Comparison of ENCODE assay signal across 20 mouse cellular contexts in genomic region chr17:50122555-50122954, GRCm38 (mm10).
"Had no signal": no experiment of that assay in that cellular context is flagged by ENCODE, and none has a peak within 500 bp of the region (broad histone marks: within the 10 kb centered on the region; RNA-seq: fewer than 3 reads in every experiment).

No protein-coding gene starts in this region.

- H3K4me3 ChIP-seq: midbrain, embryonic 10.5 days; midbrain, embryonic 13.5 days; midbrain, embryonic 15.5 days; myocyte; neural tube, embryonic 13.5 days; neural tube, embryonic 15.5 days; stomach, embryonic 15.5 days had no signal

- H3K4me1 ChIP-seq: midbrain, embryonic 15.5 days had no signal

- H3K9ac ChIP-seq: lung, embryonic 14.5 days; midbrain, embryonic 13.5 days; midbrain, embryonic 15.5 days; neural tube, embryonic 13.5 days; neural tube, embryonic 15.5 days; stomach, embryonic 15.5 days had no signal

- DNase-seq: lung, adult 18-20 months; lung, postnatal 10 days; lung, postnatal 4 days; retina, postnatal 1 day; right cerebral cortex, adult 18-20 months; right cerebral cortex, postnatal 25 days; right cerebral cortex, postnatal 4 days; spleen, adult 18-20 months; thymus, adult 2 months; thymus, postnatal 25 days; thymus, postnatal 4 days had no signal

- H3K4me2 ChIP-seq: lung, embryonic 14.5 days; midbrain, embryonic 13.5 days; midbrain, embryonic 15.5 days; neural tube, embryonic 13.5 days; neural tube, embryonic 15.5 days; stomach, embryonic 15.5 days had no signal

- H3K36me3 ChIP-seq: midbrain, embryonic 10.5 days; midbrain, embryonic 13.5 days; midbrain, embryonic 15.5 days; neural tube, embryonic 13.5 days; neural tube, embryonic 15.5 days; stomach, embryonic 15.5 days had no signal

- H3K27me3 ChIP-seq: midbrain, embryonic 13.5 days; midbrain, embryonic 15.5 days; neural tube, embryonic 13.5 days; neural tube, embryonic 15.5 days; stomach, embryonic 15.5 days had no signal

- H3K9me3 ChIP-seq: midbrain, embryonic 10.5 days; midbrain, embryonic 13.5 days; midbrain, embryonic 15.5 days; neural tube, embryonic 13.5 days; neural tube, embryonic 15.5 days; stomach, embryonic 15.5 days had no signal

- H3K27ac ChIP-seq: midbrain, embryonic 10.5 days; midbrain, embryonic 13.5 days; midbrain, embryonic 15.5 days; neural tube, embryonic 13.5 days; neural tube, embryonic 15.5 days; stomach, embryonic 15.5 days; stomach, postnatal 0 days had no signal

- ATAC-seq: midbrain, embryonic 13.5 days; midbrain, embryonic 15.5 days had no signal
